Mouse (Mus musculus): ENCODE results near the gene Gm49336. TPM values are rescaled to one million over a fixed set of nuclear protein-coding genes. Genes with fewer than 3 reads are reported as not detected.

Gm49336 gene
- polyA plus RNA-seq, 1 experiment from 2014 or later = 30.2 TPM

DNA sequence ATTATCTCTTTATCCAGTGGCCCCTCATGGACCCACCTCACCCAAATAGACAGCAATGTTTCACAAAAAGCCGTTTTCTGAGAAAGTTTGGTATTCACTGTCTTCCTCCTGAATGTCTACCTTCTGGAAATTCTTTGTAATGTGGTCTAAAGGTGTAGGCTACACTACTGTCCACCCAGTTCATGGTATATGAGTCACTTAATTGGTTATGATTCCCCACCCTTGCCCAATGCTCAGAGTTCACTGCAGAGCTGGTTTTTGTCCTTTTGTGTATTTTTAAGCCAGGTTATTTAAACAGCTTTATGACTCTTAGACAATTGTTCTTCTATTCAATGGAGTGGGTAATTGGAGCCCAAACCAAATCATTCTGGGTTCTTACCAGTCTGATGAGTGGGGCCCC lies 35.2 kb downstream of the Gm49336 start:
- no peak overlapping the region for H3K4me2 ChIP-seq
- ATAC-seq (replicated peaks; ENCODE audit: insufficient number of reproducible peaks, insufficient read depth, low FRiP score, low read depth) = no peak
- no peaks in the 10 kb centered on the region for H3K9me3 ChIP-seq (replicated peaks)
- WGBS = 82% methylated on average over 1 of the region's 1 CpGs
- H3K27me3 ChIP-seq = no peaks in the 10 kb centered on the region
- no peak overlapping the region for H3K4me3 ChIP-seq
- no peak overlapping the region for H3K27ac ChIP-seq
- H3K36me3 ChIP-seq = peaks cover 21% of the 10 kb centered on the region
- no peak overlapping the region for H3K9ac ChIP-seq
- no peaks in the 10 kb centered on the region for H3K4me1 ChIP-seq (replicated peaks)

DNA sequence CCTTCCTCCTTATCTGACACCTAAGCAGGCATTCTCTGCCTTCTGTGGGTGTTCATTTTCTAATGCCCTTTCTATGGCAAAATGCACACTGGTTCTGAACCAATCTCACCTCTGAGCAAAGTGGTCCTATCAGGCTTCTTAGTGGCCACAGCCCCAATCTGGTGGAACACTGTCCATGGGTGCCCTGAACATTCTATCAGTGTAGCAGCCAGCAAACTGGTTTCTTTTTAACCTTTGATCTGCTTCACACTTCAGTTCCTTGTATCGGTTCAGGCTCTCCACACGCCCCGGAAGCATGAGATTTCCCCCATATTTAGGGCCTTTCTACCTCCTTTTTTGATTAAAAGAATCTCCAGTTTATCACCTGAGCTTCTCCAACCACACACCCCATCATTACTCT lies 36.3 kb downstream of the Gm49336 start:
- 92% methylated on average over 3 of the region's 3 CpGs for WGBS
- Histone ChIP-seq H3K4me2 (no peak overlapping the region), H3K36me3 (peaks cover 19% of the 10 kb centered on the region), H3K27ac (no peak overlapping the region), H3K9ac (no peak overlapping the region), H3K27me3 (no peaks in the 10 kb centered on the region), H3K4me3 (no peak overlapping the region), H3K4me1 (replicated peaks) (no peaks in the 10 kb centered on the region), H3K9me3 (replicated peaks) (no peaks in the 10 kb centered on the region)
- no peak for ATAC-seq (replicated peaks; ENCODE audit: insufficient number of reproducible peaks, insufficient read depth, low FRiP score, low read depth)

DNA sequence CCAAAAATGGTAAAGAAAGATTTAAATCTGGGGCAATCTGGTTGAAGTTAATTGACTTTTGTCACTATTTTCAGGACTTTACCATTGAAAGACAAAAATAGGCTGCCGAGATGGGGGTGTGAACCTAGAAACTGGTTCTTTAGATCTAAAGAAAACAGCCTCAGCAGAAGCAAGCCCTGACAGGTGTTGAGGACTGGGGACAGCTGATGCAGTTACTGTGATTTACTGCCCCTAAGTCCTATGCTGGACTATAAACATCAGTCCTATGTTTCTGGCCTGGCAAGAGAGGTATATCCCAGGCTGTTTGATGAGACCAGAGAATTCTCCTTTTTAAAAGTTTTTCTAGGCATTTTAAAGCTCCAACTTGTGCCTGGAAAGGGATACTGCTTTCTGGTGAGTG lies 37.3 kb downstream of the Gm49336 start:
- H3K4me1 ChIP-seq (replicated peaks) = no peaks in the 10 kb centered on the region
- H3K4me2 ChIP-seq = no peak overlapping the region
- no peaks in the 10 kb centered on the region for H3K27me3 ChIP-seq
- no peak overlapping the region for H3K4me3 ChIP-seq
- H3K27ac ChIP-seq = no peak overlapping the region
- no peak for ATAC-seq (replicated peaks; ENCODE audit: insufficient number of reproducible peaks, insufficient read depth, low FRiP score, low read depth)
- peaks cover 11% of the 10 kb centered on the region; the same call in 1 of the 2 replicates for H3K36me3 ChIP-seq
- no peak overlapping the region for H3K9ac ChIP-seq
- no peaks in the 10 kb centered on the region for H3K9me3 ChIP-seq (replicated peaks)
- WGBS = 72% methylated on average over 1 of the region's 1 CpGs

DNA sequence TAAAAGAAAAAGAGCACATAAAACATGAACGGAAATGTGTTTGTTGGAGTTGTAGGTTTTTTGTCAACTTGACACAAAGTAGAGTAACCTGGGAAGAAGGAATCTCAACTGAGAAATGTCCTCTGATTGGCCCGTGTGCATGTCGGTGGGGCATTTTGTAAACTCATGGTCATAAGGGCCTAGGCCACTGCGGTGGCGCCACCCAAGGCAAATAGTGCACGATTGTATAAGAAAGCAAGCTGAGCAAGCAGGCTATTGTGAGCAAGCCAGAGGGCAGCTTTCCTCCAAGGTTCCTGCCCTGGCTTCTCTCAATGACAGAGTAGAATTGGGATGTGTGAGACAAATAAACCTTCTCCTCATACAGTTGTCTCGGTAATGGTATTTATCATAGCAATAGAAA lies 42.1 kb downstream of the Gm49336 start:
- WGBS = 87% methylated on average over 7 of the region's 7 CpGs
- no peaks in the 10 kb centered on the region for H3K9me3 ChIP-seq (replicated peaks)

DNA sequence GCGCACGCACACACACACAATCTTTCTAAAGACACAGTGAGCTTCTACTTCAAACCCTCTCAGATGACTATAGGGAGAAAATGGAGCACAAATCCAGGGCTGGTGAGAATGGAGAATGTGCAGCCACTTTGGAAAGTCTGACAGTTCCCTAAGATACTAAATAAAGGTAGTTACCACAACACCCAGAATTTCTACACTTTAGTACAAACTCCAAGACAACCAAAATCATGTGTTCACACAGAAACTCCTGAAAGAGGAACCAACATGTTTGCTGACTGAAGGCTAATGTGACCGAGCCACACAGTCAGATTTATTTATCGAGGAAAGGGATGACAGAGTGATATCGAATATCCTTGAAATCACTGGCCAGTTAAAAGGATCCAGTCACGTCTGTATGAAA lies 46.3 kb downstream of the Gm49336 start:
- H3K27ac ChIP-seq = no peak overlapping the region
- H3K4me1 ChIP-seq (replicated peaks) = no peaks in the 10 kb centered on the region
- no peaks in the 10 kb centered on the region for H3K36me3 ChIP-seq
- no peaks in the 10 kb centered on the region for H3K27me3 ChIP-seq
- WGBS = 89% methylated on average over 6 of the region's 6 CpGs
- no peak for ATAC-seq (replicated peaks; ENCODE audit: insufficient number of reproducible peaks, insufficient read depth, low FRiP score, low read depth)
- no peak overlapping the region for H3K9ac ChIP-seq
- H3K4me3 ChIP-seq = no peak overlapping the region
- H3K4me2 ChIP-seq = no peak overlapping the region
- no peaks in the 10 kb centered on the region for H3K9me3 ChIP-seq (replicated peaks)

More for the DNA sequence above, 42.1 kb downstream of the Gm49336 start:
- no peaks in the 10 kb centered on the region for H3K36me3 ChIP-seq
- H3K4me2 ChIP-seq = no peak overlapping the region
- H3K27me3 ChIP-seq = no peaks in the 10 kb centered on the region
- no peaks in the 10 kb centered on the region for H3K4me1 ChIP-seq (replicated peaks)
- no peak for ATAC-seq (replicated peaks; ENCODE audit: insufficient number of reproducible peaks, insufficient read depth, low FRiP score, low read depth)
- no peak overlapping the region for H3K27ac ChIP-seq
- no peak overlapping the region for H3K4me3 ChIP-seq
- H3K9ac ChIP-seq = no peak overlapping the region

DNA sequence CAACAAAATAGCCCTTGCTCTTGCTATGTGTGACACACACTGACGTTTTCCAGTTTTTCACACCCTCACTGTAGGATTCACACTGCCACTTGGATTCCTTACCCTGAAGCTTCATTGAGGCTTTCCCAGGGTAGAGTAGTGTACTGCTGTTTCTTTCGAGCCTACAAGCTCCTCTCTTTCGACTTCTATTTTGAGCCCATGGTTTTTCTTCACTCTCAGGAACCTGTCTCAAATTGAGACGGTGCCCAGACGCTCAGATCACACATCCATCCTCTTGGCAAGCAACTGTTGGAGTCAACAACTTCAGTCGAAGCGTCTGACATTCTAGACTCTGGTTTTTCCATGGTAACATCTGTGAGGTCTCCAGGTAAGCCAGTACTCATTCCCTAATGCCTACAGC lies 54.4 kb downstream of the Gm49336 start, which contains the start of gene Atp8a2:
Gene Atp8a2 (minus strand): TSS at position 296 of the 400 bp plus-strand sequence.
- ATAC-seq (replicated peaks; ENCODE audit: insufficient number of reproducible peaks, insufficient read depth, low FRiP score, low read depth) = no peak; the same call in 1 of the 2 replicates
- H3K36me3 ChIP-seq = no peaks in the 10 kb centered on the region
- H3K9me3 ChIP-seq (replicated peaks) = no peaks in the 10 kb centered on the region
- H3K4me3 ChIP-seq = no peak within 1 kb of the TSS
- WGBS = 43% methylated on average over 7 of the region's 7 CpGs
- H3K4me2 ChIP-seq = no peak within 1 kb of the TSS
- no peak within 1 kb of the TSS for H3K9ac ChIP-seq
- H3K27ac ChIP-seq = peak within 1 kb of the TSS; percentile 38; the same call in 1 of the 2 replicates
- peaks cover 9% of the 10 kb centered on the region for H3K4me1 ChIP-seq (replicated peaks)
- no peaks in the 10 kb centered on the region for H3K27me3 ChIP-seq

DNA sequence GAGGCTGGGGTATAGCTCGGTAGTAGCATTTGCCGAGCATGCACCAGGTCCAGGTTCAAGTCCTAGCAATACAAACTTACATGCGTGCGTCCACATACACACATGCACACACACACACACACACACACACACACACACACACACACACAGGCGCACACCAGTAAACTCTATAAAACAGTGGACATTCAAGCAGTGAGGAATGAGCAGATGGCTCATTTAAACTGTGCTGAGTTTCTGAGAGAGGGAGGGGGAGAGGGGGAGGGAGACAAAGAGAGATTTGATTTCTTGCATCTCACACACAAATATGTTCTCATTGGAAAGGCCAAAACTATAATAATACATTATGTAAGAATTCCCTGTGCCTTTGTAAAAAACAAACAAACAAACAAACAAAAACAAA lies 55.3 kb downstream of the Gm49336 start:
- Histone ChIP-seq H3K9me3 (replicated peaks) (no peaks in the 10 kb centered on the region), H3K4me2 (no peak overlapping the region), H3K27ac (no peak overlapping the region), H3K27me3 (no peaks in the 10 kb centered on the region), H3K4me3 (no peak overlapping the region), H3K36me3 (no peaks in the 10 kb centered on the region), H3K4me1 (replicated peaks) (peaks cover 9% of the 10 kb centered on the region), H3K9ac (no peak overlapping the region)
- no peak for ATAC-seq (replicated peaks; ENCODE audit: insufficient number of reproducible peaks, insufficient read depth, low FRiP score, low read depth)
- WGBS = 75% methylated on average over 5 of the region's 5 CpGs

DNA sequence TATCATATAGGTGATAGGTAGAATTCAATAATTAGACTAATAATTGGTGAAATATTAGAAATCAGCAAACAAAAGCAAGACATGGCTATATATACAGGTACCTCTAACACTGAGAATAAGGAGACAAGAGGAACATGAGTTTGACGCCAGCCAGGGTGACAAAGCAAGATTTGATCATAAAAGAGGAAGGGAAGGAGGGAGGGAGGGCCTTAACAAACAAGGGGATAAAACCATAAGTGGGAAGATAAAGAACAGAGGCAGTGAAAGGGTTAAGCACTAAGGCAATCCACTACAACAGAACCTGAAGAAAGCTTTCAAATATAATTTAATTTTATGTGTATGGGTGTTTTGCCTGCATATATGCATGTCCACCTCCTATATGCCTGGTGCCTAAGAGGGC lies 56.7 kb downstream of the Gm49336 start:
- Histone ChIP-seq H3K4me1 (replicated peaks) (peaks cover 17% of the 10 kb centered on the region), H3K36me3 (no peaks in the 10 kb centered on the region), H3K9ac (no peak overlapping the region), H3K27me3 (no peaks in the 10 kb centered on the region), H3K4me2 (no peak overlapping the region), H3K4me3 (no peak overlapping the region), H3K27ac (no peak overlapping the region), H3K9me3 (replicated peaks) (no peaks in the 10 kb centered on the region)
- 76% methylated on average over 1 of the region's 1 CpGs for WGBS
- no peak for ATAC-seq (replicated peaks; ENCODE audit: insufficient number of reproducible peaks, insufficient read depth, low FRiP score, low read depth)

DNA sequence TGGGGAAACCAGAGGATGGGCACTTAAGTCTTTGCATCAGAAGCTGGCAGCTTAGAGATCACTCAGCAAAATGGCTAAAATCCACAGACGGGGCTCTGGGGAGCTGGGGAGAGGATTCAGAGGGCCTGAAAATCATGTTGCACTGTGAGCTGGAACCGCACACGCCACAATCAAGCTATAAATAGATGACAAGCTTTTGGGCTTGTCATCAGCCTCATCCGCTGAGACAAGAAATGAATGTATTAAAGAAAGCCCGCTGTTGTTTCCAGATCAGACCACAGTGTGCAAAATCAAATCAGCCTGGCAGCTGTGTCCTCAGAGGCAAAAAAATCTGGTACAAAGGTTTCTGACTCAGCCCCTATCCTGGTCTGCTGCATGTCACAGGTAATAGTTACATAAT lies 61.5 kb downstream of the Gm49336 start:
- Histone ChIP-seq H3K36me3 (no peaks in the 10 kb centered on the region), H3K9me3 (replicated peaks) (no peaks in the 10 kb centered on the region), H3K27ac (peak overlapping the region; percentile 84), H3K4me3 (no peak overlapping the region), H3K9ac (no peak overlapping the region), H3K4me2 (peak overlapping the region; percentile 31), H3K27me3 (no peaks in the 10 kb centered on the region), H3K4me1 (replicated peaks) (peaks cover 31% of the 10 kb centered on the region)
- 46% methylated on average over 5 of the region's 5 CpGs for WGBS
- ATAC-seq (replicated peaks; ENCODE audit: insufficient number of reproducible peaks, insufficient read depth, low FRiP score, low read depth) = peak; percentile 36; the same call in 1 of the 2 replicates

DNA sequence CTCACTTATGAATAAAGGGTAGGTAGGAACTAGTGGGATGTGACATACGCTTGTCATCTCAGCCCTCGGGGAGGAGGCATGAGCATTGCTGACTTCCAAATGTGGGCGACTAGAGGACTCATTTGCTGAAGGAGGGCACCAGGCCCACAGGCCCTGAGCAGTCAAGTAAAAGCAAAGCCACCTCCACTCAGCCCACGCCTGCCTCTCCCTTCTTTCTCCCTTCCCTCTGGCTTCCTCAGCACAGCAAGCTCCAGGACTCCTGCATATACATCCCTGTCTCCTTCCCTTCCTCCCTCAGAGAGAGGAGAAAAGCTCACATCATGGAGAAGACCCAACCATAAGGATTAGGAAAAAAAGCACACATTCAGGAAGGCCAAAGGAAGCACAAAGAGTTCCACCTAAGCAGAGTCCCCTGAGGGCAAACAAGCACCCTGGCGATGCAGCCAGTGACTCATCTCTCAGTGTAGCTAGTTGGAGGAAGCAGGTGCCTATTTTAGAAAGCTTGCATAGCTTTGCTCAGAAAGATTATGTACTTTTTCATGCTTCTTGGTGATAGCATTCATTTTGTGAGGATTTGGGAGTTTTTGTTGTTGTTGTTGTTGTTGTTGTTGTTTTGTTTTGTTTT lies 63.0 kb downstream of the Gm49336 start:
- 76% methylated on average over 5 of the region's 5 CpGs for WGBS

DNA sequence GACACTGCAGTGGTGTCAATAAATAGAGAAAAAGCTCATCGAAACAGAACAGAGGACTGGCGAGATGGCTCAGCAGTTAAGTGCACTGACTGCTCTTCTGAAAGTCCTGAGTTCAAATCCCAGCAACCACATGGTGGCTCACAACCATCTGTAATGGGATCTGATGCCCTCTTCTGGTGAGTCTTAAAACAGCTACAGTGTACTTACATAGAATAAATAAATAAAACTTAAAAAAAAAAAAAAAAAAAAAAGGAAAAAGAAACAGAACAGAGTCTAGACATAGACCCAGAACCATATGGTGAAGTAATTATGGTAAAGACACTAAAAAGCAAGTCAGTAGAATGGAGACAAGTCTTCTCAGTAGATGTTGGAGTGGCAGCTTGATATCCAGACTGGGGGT lies 70.0 kb downstream of the Gm49336 start:
- Histone ChIP-seq H3K4me1 (replicated peaks) (peaks cover 29% of the 10 kb centered on the region), H3K4me3 (no peak overlapping the region), H3K9ac (no peak overlapping the region), H3K36me3 (no peaks in the 10 kb centered on the region), H3K4me2 (no peak overlapping the region), H3K27me3 (no peaks in the 10 kb centered on the region; the same call in 1 of the 2 replicates), H3K9me3 (replicated peaks) (no peaks in the 10 kb centered on the region), H3K27ac (no peak overlapping the region)
- WGBS = 91% methylated on average over 2 of the region's 2 CpGs
- ATAC-seq (replicated peaks; ENCODE audit: insufficient number of reproducible peaks, insufficient read depth, low FRiP score, low read depth) = no peak

More for the DNA sequence above, 63.0 kb downstream of the Gm49336 start:
- Histone ChIP-seq H3K27ac (peak overlapping the region; percentile 34; the same call in 1 of the 2 replicates), H3K9ac (no peak overlapping the region), H3K9me3 (replicated peaks) (no peaks in the 10 kb centered on the region), H3K4me3 (no peak overlapping the region), H3K4me1 (replicated peaks) (peaks cover 37% of the 10 kb centered on the region), H3K36me3 (no peaks in the 10 kb centered on the region), H3K27me3 (no peaks in the 10 kb centered on the region), H3K4me2 (no peak overlapping the region)
- no peak for ATAC-seq (replicated peaks; ENCODE audit: insufficient number of reproducible peaks, insufficient read depth, low FRiP score, low read depth)

DNA sequence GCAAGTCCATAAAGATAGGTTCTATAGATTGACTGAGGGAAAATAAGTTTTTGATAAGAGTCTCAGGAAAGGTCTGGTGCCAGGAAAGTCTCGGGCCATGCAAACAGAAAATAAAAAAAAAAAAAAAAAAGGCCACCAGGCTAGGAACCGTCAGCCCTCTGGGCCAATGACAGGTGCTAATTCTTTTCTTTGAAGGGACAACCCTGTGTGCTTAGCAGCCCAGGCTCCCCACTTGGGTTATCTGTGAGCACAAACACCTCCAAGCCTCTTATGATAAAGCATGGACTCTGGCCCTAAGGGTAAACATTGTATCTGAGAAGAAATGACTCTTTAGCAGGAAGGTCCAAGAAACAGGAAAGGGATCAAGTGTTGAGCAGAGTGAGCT lies 72.7 kb downstream of the Gm49336 start:
- WGBS = 27% methylated on average over 2 of the region's 2 CpGs
- Histone ChIP-seq H3K27ac (no peak overlapping the region), H3K4me1 (replicated peaks) (peaks cover 25% of the 10 kb centered on the region), H3K36me3 (no peaks in the 10 kb centered on the region), H3K27me3 (peaks cover 4% of the 10 kb centered on the region; the same call in 1 of the 2 replicates), H3K9ac (no peak overlapping the region), H3K4me2 (peak overlapping the region; percentile 90), H3K4me3 (peak overlapping the region; percentile 83), H3K9me3 (replicated peaks) (no peaks in the 10 kb centered on the region)
- ATAC-seq (replicated peaks; ENCODE audit: insufficient number of reproducible peaks, insufficient read depth, low FRiP score, low read depth) = no peak

Measured in heart, embryonic 15.5 days (tissue).